Mouse (Mus musculus) midbrain, embryonic 16.5 days (tissue): ENCODE data around the gene Dll4. TPM values are rescaled to one million over a fixed set of nuclear protein-coding genes. Genes with fewer than 3 reads are reported as not detected.

ENCODE experiments used
- polyA plus RNA-seq: library from polyadenylated mRNA; unstranded; fragments of >200 nt; fragmentation: Nextera tagmentation; extraction: Ambion mirVana; gene quantifications from 2 replicates; pipeline ENCODE4 v1.2.1, GENCODE M21; 2015

Dll4 gene
- polyA plus RNA-seq, 1 experiment from 2014 or later, result 4.4 TPM

Other genes starting within 250 kb of the Dll4 start
- 5.8 and 7.5 TPM in 2 replicates for gene Rad51, start 213.0 kb upstream of the Dll4 start, polyA plus RNA-seq
- gene Rmdn3, start 168.8 kb upstream of the Dll4 start, polyA plus RNA-seq, result 52.4 and 52.9 TPM in 2 replicates
- 7.3 and 9.4 TPM in 2 replicates for gene Gchfr, start 158.0 kb upstream of the Dll4 start, polyA plus RNA-seq
- 1.2 and 1.5 TPM in 2 replicates for gene Gm14137, start 151.3 kb upstream of the Dll4 start, polyA plus RNA-seq
- 62.4 and 62.6 TPM in 2 replicates for gene Zfyve19, start 117.2 kb upstream of the Dll4 start, polyA plus RNA-seq
- 25.9 and 28.5 TPM in 2 replicates for gene Dnajc17, start 117.0 kb upstream of the Dll4 start, polyA plus RNA-seq
- not detected in 2 replicates for gene Ppp1r14d, start 95.9 kb upstream of the Dll4 start, polyA plus RNA-seq
- 0.36 and 0.72 TPM in 2 replicates for gene Spint1, start 88.4 kb upstream of the Dll4 start, polyA plus RNA-seq
- 47.5 and 53.8 TPM in 2 replicates for gene Rhov, start 54.5 kb upstream of the Dll4 start, polyA plus RNA-seq
- gene Vps18, start 37.0 kb upstream of the Dll4 start, polyA plus RNA-seq, result 30.2 and 31.7 TPM in 2 replicates
- gene Chac1, start 25.4 kb downstream of the Dll4 start, polyA plus RNA-seq, result 9.5 and 10.5 TPM in 2 replicates
- 2.7 and 3.8 TPM in 2 replicates for gene Ino80, start 151.9 kb downstream of the Dll4 start, polyA plus RNA-seq
- gene Exd1, start 221.8 kb downstream of the Dll4 start, polyA plus RNA-seq, result 1.0 TPM in 2 replicates
- gene Chp1, start 221.9 kb downstream of the Dll4 start, polyA plus RNA-seq, result 58.4 and 59.6 TPM in 2 replicates